Mouse (Mus musculus) urinary bladder, adult 2 months (tissue): ENCODE results near the gene Fam107a. TPM values are rescaled to one million over a fixed set of nuclear protein-coding genes. Genes with fewer than 3 reads are reported as not detected.
"Not testable (repeated sequence)": the region's sequence is repeated elsewhere in the genome, so short reads cannot be mapped to it uniquely, and the experiment has no call there.

Experiments used
- DNase-seq: peaks from one replicate; pipeline ENCODE4 v3.0.0; 2022; ENCODE audit warnings: low spot score
- polyA plus RNA-seq: library from polyadenylated mRNA; depleted of rRNA; stranded (reverse); fragments of >200 nt; gene quantifications from 2 replicates; pipeline ENCODE4 v1.2.3, GENCODE M21; 2012

Gene Fam107a
- polyA plus RNA-seq, 1 experiment, result 1.5 TPM

- DNase-seq, result no peak
These were observed 1.2 kb downstream of the Fam107a start for GRCm38 (mm10) chr14:8316366-8317193.

GRCm38 (mm10) chr14:8315169-8315568 lies 2.7 kb downstream of the Fam107a start:
- DNase-seq, result no peak

- DNase-seq, result no peak
These were observed 3.3 kb downstream of the Fam107a start for GRCm38 (mm10) chr14:8314536-8314935.

GRCm38 (mm10) chr14:8313877-8314276 lies 3.9 kb downstream of the Fam107a start:
- DNase-seq, result no peak

- no peak for DNase-seq
These were observed 8.1 kb downstream of the Fam107a start for GRCm38 (mm10) chr14:8309621-8310141.

- DNase-seq, result no peak
These were observed 9.2 kb downstream of the Fam107a start for GRCm38 (mm10) chr14:8308650-8309049.

- DNase-seq, result no peak
These were observed 10.9 kb downstream of the Fam107a start for GRCm38 (mm10) chr14:8306884-8307283.

- no peak for DNase-seq
These were observed 12.8 kb downstream of the Fam107a start for GRCm38 (mm10) chr14:8305014-8305413.

- no peak for DNase-seq
These were observed 13.7 kb downstream of the Fam107a start for GRCm38 (mm10) chr14:8304082-8304481.

GRCm38 (mm10) chr14:8302687-8303086 lies 15.1 kb downstream of the Fam107a start:
- no peak for DNase-seq

GRCm38 (mm10) chr14:8300281-8300680 lies 17.5 kb downstream of the Fam107a start:
- no peak for DNase-seq

- no peak for DNase-seq
These were observed 19.9 kb downstream of the Fam107a start for GRCm38 (mm10) chr14:8297889-8298293.

GRCm38 (mm10) chr14:8294257-8294656 lies 23.6 kb downstream of the Fam107a start:
- no peak for DNase-seq

GRCm38 (mm10) chr14:8286595-8286994 lies 31.2 kb downstream of the Fam107a start:
- peak; percentile 25 for DNase-seq

- peak; percentile 0 for DNase-seq
These were observed 34.0 kb downstream of the Fam107a start for GRCm38 (mm10) chr14:8283784-8284183.

- not testable (repeated sequence) for DNase-seq
These were observed 46.5 kb downstream of the Fam107a start for GRCm38 (mm10) chr14:8271281-8271680.

GRCm38 (mm10) chr14:8264378-8264777 lies 53.4 kb downstream of the Fam107a start:
- no peak for DNase-seq

GRCm38 (mm10) chr14:8262242-8262641 lies 55.6 kb downstream of the Fam107a start:
- no peak for DNase-seq

- no peak for DNase-seq
These were observed 57.6 kb downstream of the Fam107a start for GRCm38 (mm10) chr14:8260214-8260613.

GRCm38 (mm10) chr14:8259166-8259565 lies 58.7 kb downstream of the Fam107a start, which contains the start of gene Acox2:
TSS of gene Acox2 (minus strand) at chr14:8259353.
- DNase-seq, result no peak

GRCm38 (mm10) chr14:8258752-8259151 lies 59.1 kb downstream of the Fam107a start:
- no peak for DNase-seq

GRCm38 (mm10) chr14:8258335-8258627 lies 59.5 kb downstream of the Fam107a start:
- no peak for DNase-seq

GRCm38 (mm10) chr14:8257521-8258334 lies 60.1 kb downstream of the Fam107a start:
- no peak for DNase-seq
